Mouse (Mus musculus): ENCODE measurements around the gene Melk. TPM values are rescaled to one million over a fixed set of nuclear protein-coding genes. Genes with fewer than 3 reads are reported as not detected.

The Melk gene
- polyA plus RNA-seq, 1 experiment from 2014 or later: 7.1 TPM

DNA sequence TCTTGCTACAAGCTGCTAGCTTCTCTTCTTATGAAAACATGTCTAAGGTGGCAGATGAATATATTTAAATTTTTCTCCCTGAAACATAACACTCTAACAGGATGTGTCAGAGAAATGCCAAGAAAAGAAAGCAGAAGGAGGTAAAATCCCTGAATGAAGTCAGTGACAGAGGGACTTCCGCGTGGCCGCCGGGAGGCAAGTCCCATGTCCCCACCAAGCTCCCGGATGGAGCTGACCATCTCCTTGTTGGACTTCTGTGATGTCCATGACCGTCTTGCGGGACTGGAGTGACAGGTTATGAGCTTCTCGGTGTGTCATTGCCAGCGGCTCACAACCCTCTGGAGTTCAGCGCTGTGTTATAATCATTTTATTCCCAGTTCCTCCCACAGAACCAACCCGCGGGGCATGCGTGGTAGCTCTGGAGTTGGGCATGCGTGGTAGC lies 31.3 kb upstream of the Melk start:
- Histone ChIP-seq H3K4me2 (ENCODE audit: low read length) (no peak overlapping the region), H3K9ac (ENCODE audit: low read depth, low read length) (no peak overlapping the region), H3K27ac (ENCODE audit: low read depth, low read length) (no peak overlapping the region), H3K36me3 (ENCODE audit: control insufficient read depth, insufficient read depth, low read length) (no peaks in the 10 kb centered on the region), H3K27me3 (replicated peaks; ENCODE audit: control insufficient read depth, insufficient read depth, low read length) (no peaks in the 10 kb centered on the region), H3K4me3 (ENCODE audit: low read length) (no peak overlapping the region), H3K4me1 (ENCODE audit: control insufficient read depth, insufficient read depth, low read depth, low read length) (no peaks in the 10 kb centered on the region), H3K9me3 (ENCODE audit: control insufficient read depth, low read length) (no peaks in the 10 kb centered on the region)
- ATAC-seq: no peak
- 95% methylated on average over 14 of the region's 14 CpGs for WGBS

DNA sequence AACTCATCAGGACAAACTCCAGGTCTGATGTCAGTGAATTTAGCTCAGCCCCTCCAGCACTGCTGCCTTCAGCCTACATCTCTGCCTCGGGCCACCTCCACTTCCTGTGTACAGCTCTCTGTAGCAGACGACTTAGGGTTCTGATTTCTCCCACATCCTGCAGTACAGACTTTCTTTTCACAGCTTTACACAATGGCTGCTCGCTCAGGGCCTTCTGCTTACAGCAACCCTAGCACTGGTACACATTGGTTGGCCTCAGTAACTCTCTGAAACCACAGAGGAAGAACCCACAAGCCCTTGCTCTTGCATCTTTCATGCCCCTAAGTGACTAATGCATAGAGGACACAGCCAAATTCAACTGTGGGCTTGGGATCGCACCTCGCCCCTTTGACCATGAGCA lies 29.5 kb upstream of the Melk start:
- Histone ChIP-seq H3K36me3 (ENCODE audit: control insufficient read depth, insufficient read depth, low read length) (no peaks in the 10 kb centered on the region), H3K9ac (ENCODE audit: low read depth, low read length) (no peak overlapping the region), H3K4me3 (ENCODE audit: low read length) (no peak overlapping the region), H3K9me3 (ENCODE audit: control insufficient read depth, low read length) (no peaks in the 10 kb centered on the region), H3K4me1 (ENCODE audit: control insufficient read depth, insufficient read depth, low read depth, low read length) (no peaks in the 10 kb centered on the region), H3K27me3 (replicated peaks; ENCODE audit: control insufficient read depth, insufficient read depth, low read length) (no peaks in the 10 kb centered on the region), H3K4me2 (ENCODE audit: low read length) (no peak overlapping the region), H3K27ac (ENCODE audit: low read depth, low read length) (no peak overlapping the region)
- 75% methylated on average over 5 of the region's 5 CpGs for WGBS
- no peak for ATAC-seq

DNA sequence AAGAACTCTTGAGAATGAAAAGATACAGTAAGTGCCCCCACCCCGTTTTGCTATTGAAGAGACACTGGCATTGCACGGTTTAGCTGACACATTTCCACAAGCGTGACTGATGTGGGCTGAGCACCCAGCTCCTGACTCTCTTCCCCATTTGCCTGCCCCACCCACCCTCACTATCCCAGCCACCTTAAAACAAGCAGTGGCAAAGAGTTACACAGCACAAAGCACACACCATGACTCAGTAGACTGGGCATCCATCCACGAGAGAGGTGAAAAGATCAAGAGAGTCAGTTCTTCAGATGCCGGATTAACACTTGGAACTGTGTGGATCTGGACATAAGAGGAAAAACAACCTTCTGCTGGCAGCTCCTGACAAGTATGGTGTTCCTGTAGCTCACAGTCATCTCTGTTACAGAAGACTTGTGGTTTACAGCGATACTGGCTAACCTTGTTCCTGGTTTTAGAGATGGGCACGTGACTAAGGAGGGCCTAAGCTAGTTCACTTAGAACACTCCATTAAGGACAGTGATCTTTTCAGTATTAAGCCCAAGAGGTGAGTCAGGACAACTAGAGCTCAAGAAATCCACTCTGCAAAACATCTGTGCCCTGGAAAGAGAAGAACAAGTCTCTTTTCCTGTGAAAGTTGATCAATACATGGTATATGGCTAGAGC lies 18.9 kb upstream of the Melk start:
- H3K9me3 ChIP-seq (ENCODE audit: control insufficient read depth, low read length): no peaks in the 10 kb centered on the region
- H3K4me2 ChIP-seq (ENCODE audit: low read length): no peak overlapping the region
- no peak overlapping the region for H3K4me3 ChIP-seq (ENCODE audit: low read length)
- ATAC-seq: no peak
- H3K36me3 ChIP-seq (ENCODE audit: control insufficient read depth, insufficient read depth, low read length): no peaks in the 10 kb centered on the region
- no peaks in the 10 kb centered on the region for H3K4me1 ChIP-seq (ENCODE audit: control insufficient read depth, insufficient read depth, low read depth, low read length)
- WGBS: 71% methylated on average over 7 of the region's 7 CpGs
- no peak overlapping the region for H3K9ac ChIP-seq (ENCODE audit: low read depth, low read length)
- H3K27me3 ChIP-seq (replicated peaks; ENCODE audit: control insufficient read depth, insufficient read depth, low read length): no peaks in the 10 kb centered on the region
- no peak overlapping the region for H3K27ac ChIP-seq (ENCODE audit: low read depth, low read length)

GRCm38 (mm10) chr4:44292534-44292933 lies 8.1 kb upstream of the Melk start:
- Histone ChIP-seq H3K4me3 (ENCODE audit: low read length) (no peak overlapping the region), H3K27ac (ENCODE audit: low read depth, low read length) (no peak overlapping the region), H3K9ac (ENCODE audit: low read depth, low read length) (no peak overlapping the region), H3K36me3 (ENCODE audit: control insufficient read depth, insufficient read depth, low read length) (no peaks in the 10 kb centered on the region), H3K4me2 (ENCODE audit: low read length) (no peak overlapping the region), H3K27me3 (replicated peaks; ENCODE audit: control insufficient read depth, insufficient read depth, low read length) (no peaks in the 10 kb centered on the region), H3K4me1 (ENCODE audit: control insufficient read depth, insufficient read depth, low read depth, low read length) (no peaks in the 10 kb centered on the region), H3K9me3 (ENCODE audit: control insufficient read depth, low read length) (no peaks in the 10 kb centered on the region)
- peak; percentile 70 for ATAC-seq
- 7% methylated on average over 7 of the region's 7 CpGs for WGBS

GRCm38 (mm10) chr4:44295837-44296236 lies 4.8 kb upstream of the Melk start:
- no peaks in the 10 kb centered on the region for H3K4me1 ChIP-seq (ENCODE audit: control insufficient read depth, insufficient read depth, low read depth, low read length)
- no peaks in the 10 kb centered on the region for H3K36me3 ChIP-seq (ENCODE audit: control insufficient read depth, insufficient read depth, low read length)
- no peaks in the 10 kb centered on the region for H3K9me3 ChIP-seq (ENCODE audit: control insufficient read depth, low read length)
- no peak overlapping the region for H3K4me3 ChIP-seq (ENCODE audit: low read length)
- no peak overlapping the region for H3K4me2 ChIP-seq (ENCODE audit: low read length)
- H3K27ac ChIP-seq (ENCODE audit: low read depth, low read length): no peak overlapping the region
- no peak for ATAC-seq
- H3K9ac ChIP-seq (ENCODE audit: low read depth, low read length): no peak overlapping the region
- H3K27me3 ChIP-seq (replicated peaks; ENCODE audit: control insufficient read depth, insufficient read depth, low read length): no peaks in the 10 kb centered on the region
- 69% methylated on average over 1 of the region's 1 CpGs for WGBS

GRCm38 (mm10) chr4:44306585-44306984 lies 5.9 kb downstream of the Melk start:
- no peaks in the 10 kb centered on the region for H3K9me3 ChIP-seq (ENCODE audit: control insufficient read depth, low read length)
- H3K27me3 ChIP-seq (replicated peaks; ENCODE audit: control insufficient read depth, insufficient read depth, low read length): no peaks in the 10 kb centered on the region
- no peak for ATAC-seq
- no peak overlapping the region for H3K4me3 ChIP-seq (ENCODE audit: low read length)
- WGBS: 92% methylated on average over 7 of the region's 7 CpGs
- H3K4me1 ChIP-seq (ENCODE audit: control insufficient read depth, insufficient read depth, low read depth, low read length): no peaks in the 10 kb centered on the region
- no peak overlapping the region for H3K27ac ChIP-seq (ENCODE audit: low read depth, low read length)
- no peaks in the 10 kb centered on the region for H3K36me3 ChIP-seq (ENCODE audit: control insufficient read depth, insufficient read depth, low read length)
- no peak overlapping the region for H3K4me2 ChIP-seq (ENCODE audit: low read length)
- no peak overlapping the region for H3K9ac ChIP-seq (ENCODE audit: low read depth, low read length)

DNA sequence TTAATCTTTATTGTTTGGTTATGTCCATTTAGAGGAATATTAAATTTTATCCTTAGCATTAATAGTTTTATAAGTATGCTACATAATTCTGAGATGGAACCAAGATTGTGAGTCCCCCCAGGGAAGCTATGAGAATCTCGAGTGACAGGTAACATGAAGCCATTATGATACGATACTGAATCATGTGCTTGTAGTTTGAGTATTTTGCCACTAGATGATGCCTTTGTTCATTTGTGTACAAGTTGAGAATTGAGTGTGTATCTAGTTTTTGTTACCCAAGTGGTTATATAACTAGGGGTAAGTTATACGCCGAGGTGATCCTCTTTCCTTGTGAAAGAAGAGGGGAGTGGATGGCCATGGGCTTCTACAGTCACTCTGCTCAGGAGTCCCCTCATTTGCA lies 9.8 kb downstream of the Melk start:
- 76% methylated on average over 4 of the region's 4 CpGs for WGBS
- Histone ChIP-seq H3K4me3 (ENCODE audit: low read length) (no peak overlapping the region), H3K9me3 (ENCODE audit: control insufficient read depth, low read length) (no peaks in the 10 kb centered on the region), H3K4me1 (ENCODE audit: control insufficient read depth, insufficient read depth, low read depth, low read length) (no peaks in the 10 kb centered on the region), H3K27ac (ENCODE audit: low read depth, low read length) (no peak overlapping the region), H3K4me2 (ENCODE audit: low read length) (no peak overlapping the region), H3K36me3 (ENCODE audit: control insufficient read depth, insufficient read depth, low read length) (no peaks in the 10 kb centered on the region), H3K9ac (ENCODE audit: low read depth, low read length) (no peak overlapping the region), H3K27me3 (replicated peaks; ENCODE audit: control insufficient read depth, insufficient read depth, low read length) (no peaks in the 10 kb centered on the region)
- no peak for ATAC-seq

DNA sequence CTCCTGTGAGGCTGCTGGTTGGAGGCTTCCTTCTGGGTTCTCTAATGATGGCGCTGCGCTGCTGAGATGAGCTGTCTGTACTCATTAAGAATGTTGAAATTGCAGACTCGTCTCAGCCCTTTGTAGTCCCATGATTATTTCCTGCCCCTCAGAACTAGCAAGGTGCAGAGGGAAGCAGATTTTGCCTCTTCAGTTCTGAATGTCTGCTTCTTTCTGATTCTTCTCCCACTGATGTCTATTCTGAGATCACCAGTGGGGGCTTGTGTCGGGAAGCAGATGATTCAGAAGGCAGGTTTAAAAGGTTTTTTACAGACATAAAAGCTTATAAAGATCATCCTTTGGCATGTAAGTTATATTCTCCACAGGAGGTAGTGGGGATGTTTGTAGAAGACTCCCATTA lies 10.2 kb downstream of the Melk start:
- no peaks in the 10 kb centered on the region for H3K27me3 ChIP-seq (replicated peaks; ENCODE audit: control insufficient read depth, insufficient read depth, low read length)
- WGBS: 74% methylated on average over 4 of the region's 4 CpGs
- H3K4me2 ChIP-seq (ENCODE audit: low read length): no peak overlapping the region
- no peaks in the 10 kb centered on the region for H3K4me1 ChIP-seq (ENCODE audit: control insufficient read depth, insufficient read depth, low read depth, low read length)
- no peak for ATAC-seq
- H3K27ac ChIP-seq (ENCODE audit: low read depth, low read length): no peak overlapping the region
- H3K4me3 ChIP-seq (ENCODE audit: low read length): no peak overlapping the region
- no peaks in the 10 kb centered on the region for H3K36me3 ChIP-seq (ENCODE audit: control insufficient read depth, insufficient read depth, low read length)
- no peaks in the 10 kb centered on the region for H3K9me3 ChIP-seq (ENCODE audit: control insufficient read depth, low read length)
- H3K9ac ChIP-seq (ENCODE audit: low read depth, low read length): no peak overlapping the region

DNA sequence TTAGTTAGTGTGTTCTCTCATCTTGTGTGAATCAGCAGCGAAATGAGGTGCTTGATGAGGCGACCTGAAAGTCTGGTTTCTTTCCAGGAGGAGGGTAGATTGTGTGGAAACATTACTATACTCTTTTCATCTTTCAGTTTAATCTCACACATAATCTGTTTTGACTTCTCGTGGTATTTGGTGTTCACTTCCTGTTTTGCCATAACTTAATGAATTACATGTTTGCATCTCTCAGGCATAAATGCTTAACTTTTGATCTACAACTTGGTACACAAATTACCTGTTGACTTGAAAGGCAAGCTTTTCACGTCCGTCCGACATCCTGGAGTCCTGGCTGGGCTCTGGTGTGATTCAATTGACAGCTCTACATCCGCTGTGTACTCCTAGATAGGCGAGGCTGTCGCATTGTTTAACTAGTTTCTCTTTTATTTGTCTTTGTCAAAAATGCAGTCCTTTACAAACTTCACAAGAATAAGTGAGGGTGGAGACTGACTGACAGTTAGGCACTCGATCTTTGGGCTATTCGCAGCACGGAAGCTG lies 15.7 kb downstream of the Melk start:
- ATAC-seq: no peak
- Histone ChIP-seq H3K9ac (ENCODE audit: low read depth, low read length) (no peak overlapping the region), H3K9me3 (ENCODE audit: control insufficient read depth, low read length) (no peaks in the 10 kb centered on the region), H3K4me1 (ENCODE audit: control insufficient read depth, insufficient read depth, low read depth, low read length) (no peaks in the 10 kb centered on the region), H3K4me3 (ENCODE audit: low read length) (no peak overlapping the region), H3K4me2 (ENCODE audit: low read length) (no peak overlapping the region), H3K27ac (ENCODE audit: low read depth, low read length) (no peak overlapping the region), H3K27me3 (replicated peaks; ENCODE audit: control insufficient read depth, insufficient read depth, low read length) (no peaks in the 10 kb centered on the region), H3K36me3 (ENCODE audit: control insufficient read depth, insufficient read depth, low read length) (no peaks in the 10 kb centered on the region)
- 83% methylated on average over 12 of the region's 12 CpGs for WGBS

All from hindbrain, embryonic 16.5 days (tissue).